Mouse (Mus musculus) olfactory bulb, adult 2 months (tissue): ENCODE results near the gene Calr4. TPM values are rescaled to one million over a fixed set of nuclear protein-coding genes. Genes with fewer than 3 reads are reported as not detected.

Experiments
- H3K27ac ChIP-seq: fragments of 200-500 bp; 2 replicates; pipeline ENCODE4 v1.5.1; 2012; ENCODE audit warnings: low read depth, low read length; ENCODE audit not compliant: insufficient read depth
- H3K4me1 ChIP-seq: fragments of 200-500 bp; 2 replicates; pipeline ENCODE4 v1.6.1; 2012; ENCODE audit warnings: low read length; ENCODE audit not compliant: control insufficient read depth, insufficient read depth
- H3K4me3 ChIP-seq: fragments of 200-500 bp; 2 replicates; pipeline ENCODE4 v1.5.1; 2012; ENCODE audit warnings: mild to moderate bottlenecking, low read depth, low read length, moderate library complexity; ENCODE audit not compliant: insufficient read depth
- CTCF ChIP-seq: fragments of 200-500 bp; IDR thresholded peaks from 2 replicates; pipeline ENCODE4 v1.5.1; 2012; ENCODE audit warnings: low read depth, mild to moderate bottlenecking, low read length, moderate library complexity; ENCODE audit not compliant: insufficient read depth
- POLR2A ChIP-seq: fragments of 200-500 bp; IDR thresholded peaks from 2 replicates; pipeline ENCODE4 v1.6.1; 2012; ENCODE audit warnings: mild to moderate bottlenecking, low read depth, low read length, moderate library complexity; ENCODE audit not compliant: insufficient read depth
- WGBS: fragments of 180-500 bp; shearing (Covaris S2); methylation state at CpG from one replicate; pipeline ENCODE4 v1.1.7; 2018; 5-methylcytosine and 5-hydroxymethylcytosine counted together
- polyA plus RNA-seq: library from polyadenylated mRNA; stranded (reverse); fragments of >200 nt; gene quantifications from 2 replicates; pipeline ENCODE4 v1.2.4, GENCODE M21; 2012; ENCODE audit warnings: low replicate concordance; ENCODE audit not compliant: missing spikeins, insufficient read depth, insufficient read length

Gene Calr4
- polyA plus RNA-seq, 1 experiment: not detected

GRCm38 (mm10) chr4:109244506-109244905 lies 10.2 kb downstream of the Calr4 start:
- H3K4me3 ChIP-seq: no peak overlapping the region
- WGBS: 89% methylated on average over 7 of the region's 7 CpGs
- no peak overlapping the region for H3K27ac ChIP-seq
- no peak for TF ChIP-seq POLR2A
- no peak for TF ChIP-seq CTCF
- H3K4me1 ChIP-seq: no peaks in the 10 kb centered on the region

- Histone ChIP-seq H3K4me3 (no peak overlapping the region), H3K4me1 (no peaks in the 10 kb centered on the region), H3K27ac (no peak overlapping the region)
- WGBS: 85% methylated on average over 6 of the region's 6 CpGs
- TF ChIP-seq CTCF (no peak), POLR2A (no peak)
Observed at GRCm38 (mm10) chr4:109245016-109245620, 10.8 kb downstream of the Calr4 start.

GRCm38 (mm10) chr4:109251605-109252004 lies 17.3 kb downstream of the Calr4 start:
- WGBS: 44% methylated on average over 3 of the region's 3 CpGs
- Histone ChIP-seq H3K4me3 (no peak overlapping the region), H3K27ac (no peak overlapping the region), H3K4me1 (no peaks in the 10 kb centered on the region)
- no peak for TF ChIP-seq CTCF
- no peak for TF ChIP-seq POLR2A

- 85% methylated on average over 4 of the region's 4 CpGs for WGBS
- Histone ChIP-seq H3K27ac (no peak overlapping the region), H3K4me3 (no peak overlapping the region), H3K4me1 (no peaks in the 10 kb centered on the region)
- TF ChIP-seq POLR2A (no peak), CTCF (no peak)
Observed at GRCm38 (mm10) chr4:109252199-109252598, 17.9 kb downstream of the Calr4 start.

GRCm38 (mm10) chr4:109253664-109254151 lies 19.4 kb downstream of the Calr4 start:
- TF ChIP-seq POLR2A: no peak
- H3K4me1 ChIP-seq: no peaks in the 10 kb centered on the region
- H3K4me3 ChIP-seq: no peak overlapping the region
- H3K27ac ChIP-seq: no peak overlapping the region
- WGBS: 78% methylated on average over 11 of the region's 11 CpGs

- no peak for TF ChIP-seq CTCF
- TF ChIP-seq POLR2A: no peak
- WGBS: 86% methylated on average over 5 of the region's 5 CpGs
- H3K27ac ChIP-seq: no peak overlapping the region
- no peaks in the 10 kb centered on the region for H3K4me1 ChIP-seq
- no peak overlapping the region for H3K4me3 ChIP-seq
Observed at GRCm38 (mm10) chr4:109254511-109254910, 20.2 kb downstream of the Calr4 start.

GRCm38 (mm10) chr4:109255321-109255720 lies 21.0 kb downstream of the Calr4 start:
- whole genome bisulfite sequencing: 86% methylated on average over 2 of the region's 2 CpGs
- no peak for TF ChIP-seq CTCF
- no peak for TF ChIP-seq POLR2A

GRCm38 (mm10) chr4:109255727-109256417 lies 21.6 kb downstream of the Calr4 start:
- TF ChIP-seq CTCF: no peak
- TF ChIP-seq POLR2A: no peak
- H3K4me3 ChIP-seq: no peak overlapping the region
- no peaks in the 10 kb centered on the region for H3K4me1 ChIP-seq
- no peak overlapping the region for H3K27ac ChIP-seq
- WGBS: 89% methylated on average over 11 of the region's 11 CpGs

More at GRCm38 (mm10) chr4:109255321-109255720, 21.0 kb downstream of the Calr4 start:
- Histone ChIP-seq H3K4me1 (no peaks in the 10 kb centered on the region), H3K27ac (no peak overlapping the region), H3K4me3 (no peak overlapping the region)

- H3K27ac ChIP-seq: no peak overlapping the region
- H3K4me1 ChIP-seq: no peaks in the 10 kb centered on the region
- 91% methylated on average over 6 of the region's 6 CpGs for WGBS
- no peak overlapping the region for H3K4me3 ChIP-seq
- TF ChIP-seq POLR2A (no peak), CTCF (no peak)
Observed at GRCm38 (mm10) chr4:109256791-109257190, 22.5 kb downstream of the Calr4 start.

GRCm38 (mm10) chr4:109257639-109258038 lies 23.4 kb downstream of the Calr4 start:
- H3K27ac ChIP-seq: no peak overlapping the region
- no peak overlapping the region for H3K4me3 ChIP-seq
- no peaks in the 10 kb centered on the region for H3K4me1 ChIP-seq
- no peak for TF ChIP-seq POLR2A
- TF ChIP-seq CTCF: no peak
